Mouse (Mus musculus) forebrain, embryonic 12.5 days (tissue): ENCODE data around the gene Smoc1. TPM values are rescaled to one million over a fixed set of nuclear protein-coding genes. Genes with fewer than 3 reads are reported as not detected.

Source experiments
- ATAC-seq: fragments of 200-750 bp; cut with Nextera tagmentation; 2 replicates; pipeline ENCODE4 v1.8.0; 2017; ENCODE audit warnings: moderate TSS enrichment; ENCODE audit not compliant: low FRiP score
- H3K27ac ChIP-seq: fragments of 300-500 bp; sonication (generic); 2 replicates; pipeline ENCODE4 v1.5.1; 2016; ENCODE audit warnings: mild to moderate bottlenecking
- H3K27me3 ChIP-seq: fragments of 300-500 bp; sonication (generic); 2 replicates; pipeline ENCODE4 v1.6.1; 2016; ENCODE audit warnings: mild to moderate bottlenecking
- H3K36me3 ChIP-seq: fragments of 300-500 bp; sonication (generic); replicated peaks from 2 replicates; pipeline ENCODE4 v1.6.1; 2016; ENCODE audit warnings: mild to moderate bottlenecking
- H3K4me1 ChIP-seq: fragments of 300-500 bp; sonication (generic); 2 replicates; pipeline ENCODE4 v1.6.1; 2016
- H3K4me2 ChIP-seq: fragments of 300-500 bp; sonication (generic); 2 replicates; pipeline ENCODE4 v1.6.1; 2016; ENCODE audit warnings: mild to moderate bottlenecking, moderate library complexity
- H3K4me3 ChIP-seq: fragments of 300-500 bp; sonication (generic); replicated peaks from 2 replicates; pipeline ENCODE4 v1.5.1; 2016; ENCODE audit warnings: mild to moderate bottlenecking
- H3K9ac ChIP-seq: fragments of 300-500 bp; sonication (generic); 2 replicates; pipeline ENCODE4 v1.6.1; 2016; ENCODE audit warnings: mild to moderate bottlenecking
- H3K9me3 ChIP-seq: fragments of 300-500 bp; sonication (generic); 2 replicates; pipeline ENCODE4 v1.6.1; 2016
- WGBS: fragments of 180-500 bp; shearing (Covaris S2); methylation state at CpG from one replicate; pipeline ENCODE4 v1.1.7; 2016; 5-methylcytosine and 5-hydroxymethylcytosine counted together
- polyA plus RNA-seq: library from polyadenylated mRNA; unstranded; fragments of >200 nt; fragmentation: Nextera tagmentation; extraction: Ambion mirVana; gene quantifications from 2 replicates; pipeline ENCODE4 v1.2.1, GENCODE M21; 2016

The Smoc1 gene
- polyA plus RNA-seq, 1 experiment from 2014 or later, result 7.3 TPM

DNA sequence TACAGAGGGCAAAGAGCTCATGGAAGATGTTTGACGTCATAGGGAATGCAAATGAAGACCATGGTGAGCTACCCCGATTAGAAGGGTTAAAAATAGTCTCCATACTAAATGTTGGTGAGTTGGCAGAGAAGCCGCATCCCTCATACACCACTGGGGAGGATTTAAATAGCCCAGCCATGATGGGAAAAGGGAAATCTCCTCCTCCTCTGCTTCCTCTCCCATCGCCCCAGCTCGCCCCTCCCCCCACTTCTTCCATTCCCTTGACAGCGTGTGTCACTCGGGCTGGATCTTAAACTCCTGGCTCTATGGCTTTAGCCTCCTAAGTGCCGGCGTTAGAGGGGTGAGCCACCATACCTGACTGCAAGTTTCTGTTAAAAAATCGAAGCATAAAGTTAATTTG lies 117.6 kb downstream of the Smoc1 start:
- Histone ChIP-seq H3K4me3 (no peak overlapping the region), H3K9ac (no peak overlapping the region), H3K27ac (no peak overlapping the region), H3K4me2 (no peak overlapping the region), H3K9me3 (no peaks in the 10 kb centered on the region), H3K27me3 (peaks cover 18% of the 10 kb centered on the region; the same call in 1 of the 2 replicates), H3K4me1 (peaks cover 35% of the 10 kb centered on the region), H3K36me3 (no peaks in the 10 kb centered on the region)
- WGBS, result 51% methylated on average over 9 of the region's 10 CpGs
- ATAC-seq, result no peak

DNA sequence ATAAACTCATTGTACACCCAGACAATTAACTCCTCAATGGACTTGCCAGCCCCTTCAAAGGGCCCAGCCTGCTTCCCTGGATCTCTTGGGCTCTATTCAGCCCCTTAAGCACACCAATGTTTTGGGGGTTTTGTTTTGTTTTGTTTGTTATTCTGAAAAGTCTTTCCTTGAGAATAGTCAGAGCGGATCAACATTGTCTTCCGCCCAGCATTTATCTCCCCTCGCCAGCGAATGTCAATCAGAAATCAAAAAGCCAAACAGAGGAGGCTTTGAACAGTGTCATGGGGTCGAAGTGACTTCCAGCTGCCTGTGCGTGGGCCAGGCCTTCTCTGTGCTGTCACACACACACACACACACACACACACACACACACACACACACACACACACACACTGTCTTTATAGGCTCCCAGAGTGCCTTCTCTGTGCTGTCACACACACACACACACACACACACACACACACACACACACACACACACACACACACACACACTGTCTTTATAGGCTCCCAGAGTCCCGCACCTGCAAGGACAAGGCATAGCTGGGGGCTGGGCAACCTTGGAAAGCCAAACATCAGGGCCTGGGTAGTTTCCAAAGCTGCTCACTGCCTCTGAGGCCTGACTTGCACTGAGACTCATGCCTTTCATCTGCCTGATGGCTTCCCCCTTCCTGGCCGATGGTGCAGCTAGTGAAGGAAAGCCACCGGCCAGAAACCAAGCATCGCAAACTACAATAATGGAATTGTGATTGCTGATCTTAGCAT lies 120.0 kb downstream of the Smoc1 start:
- Histone ChIP-seq H3K27me3 (peaks cover 12% of the 10 kb centered on the region; the same call in 1 of the 2 replicates), H3K4me2 (no peak overlapping the region)

DNA sequence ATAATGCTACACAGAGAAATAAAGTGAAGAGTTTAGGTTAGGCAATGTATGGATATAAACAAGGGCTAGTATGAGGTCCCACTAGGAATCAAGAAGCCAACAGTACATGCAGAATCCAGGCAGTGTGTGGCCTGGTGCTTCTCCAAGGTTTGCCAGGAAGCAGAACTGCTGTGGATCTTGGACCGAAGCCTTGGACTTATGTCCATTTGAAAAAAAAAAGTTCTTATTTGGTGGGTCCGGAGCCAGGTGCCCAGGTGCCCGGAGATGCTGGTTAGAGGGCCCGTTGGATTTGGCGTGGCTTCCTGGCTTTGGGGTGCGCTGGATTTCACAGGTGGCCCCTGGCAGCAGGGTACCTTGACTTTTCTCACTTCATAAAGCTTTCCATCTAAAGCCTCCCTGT lies 121.3 kb downstream of the Smoc1 start:
- no peaks in the 10 kb centered on the region for H3K9me3 ChIP-seq
- no peak overlapping the region for H3K4me3 ChIP-seq
- no peak overlapping the region for H3K4me2 ChIP-seq
- H3K27ac ChIP-seq, result no peak overlapping the region
- no peaks in the 10 kb centered on the region for H3K36me3 ChIP-seq
- H3K27me3 ChIP-seq, result 0 out of 2 replicates have a peak, but pooled peaks cover 4% of the 10 kb centered on the region
- 96% methylated on average over 6 of the region's 6 CpGs for WGBS
- ATAC-seq, result no peak
- H3K9ac ChIP-seq, result no peak overlapping the region
- H3K4me1 ChIP-seq, result peaks cover 19% of the 10 kb centered on the region

More for the DNA sequence above, 120.0 kb downstream of the Smoc1 start:
- Histone ChIP-seq H3K27ac (peak overlapping the region; percentile 25; the same call in 1 of the 2 replicates), H3K4me1 (peaks cover 21% of the 10 kb centered on the region), H3K36me3 (no peaks in the 10 kb centered on the region), H3K4me3 (no peak overlapping the region), H3K9me3 (no peaks in the 10 kb centered on the region), H3K9ac (no peak overlapping the region)
- peak; percentile 46; the same call in 1 of the 2 replicates for ATAC-seq
- 9% methylated on average over 10 of the region's 10 CpGs for WGBS

DNA sequence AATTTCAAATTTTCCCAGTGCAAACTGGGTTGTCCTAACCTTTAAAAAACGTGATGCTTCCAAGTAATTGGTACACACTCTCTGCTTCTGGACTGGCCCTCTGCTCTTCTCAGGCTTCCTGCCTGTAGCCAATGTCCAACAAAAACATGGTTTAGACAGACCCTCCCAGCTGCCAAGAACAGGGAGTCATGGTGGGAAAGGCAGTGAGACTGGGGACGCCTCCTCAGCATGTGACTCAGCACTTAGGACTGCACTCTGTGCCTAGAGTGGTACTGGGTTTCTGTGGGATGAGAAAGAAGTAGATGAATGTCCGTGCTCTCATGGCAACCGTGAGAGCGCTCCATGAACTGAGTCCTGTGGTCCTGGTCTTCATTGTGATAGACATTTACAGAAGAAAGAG lies 124.3 kb downstream of the Smoc1 start:
- Histone ChIP-seq H3K36me3 (no peaks in the 10 kb centered on the region), H3K4me1 (peaks cover 11% of the 10 kb centered on the region), H3K4me3 (no peak overlapping the region), H3K9me3 (no peaks in the 10 kb centered on the region), H3K27me3 (0 out of 2 replicates have a peak, but pooled peaks cover 3% of the 10 kb centered on the region), H3K4me2 (no peak overlapping the region), H3K27ac (no peak overlapping the region), H3K9ac (no peak overlapping the region)
- WGBS, result 86% methylated on average over 5 of the region's 5 CpGs
- no peak for ATAC-seq

DNA sequence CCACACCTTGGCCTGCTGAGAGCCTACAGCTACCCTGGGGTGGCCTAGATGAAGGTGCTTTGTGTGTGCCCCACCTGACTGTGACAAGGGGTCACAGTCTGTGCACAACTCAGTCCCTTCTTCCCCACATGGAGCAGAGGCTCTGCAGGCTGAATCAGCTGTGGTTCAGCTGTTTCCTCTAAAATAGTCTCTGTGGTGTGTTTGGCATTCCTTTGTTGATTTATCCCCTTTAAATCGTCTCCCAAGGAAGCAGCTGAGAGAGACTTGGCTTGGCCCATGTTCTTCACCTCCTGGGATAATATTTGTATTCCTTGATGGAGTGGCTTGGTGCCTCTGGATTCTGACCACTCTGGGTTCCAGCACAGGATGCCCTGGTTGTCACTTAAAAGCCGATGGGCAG lies 125.5 kb downstream of the Smoc1 start:
- H3K27ac ChIP-seq, result no peak overlapping the region
- no peak overlapping the region for H3K4me3 ChIP-seq
- no peak for ATAC-seq
- WGBS, result 82% methylated on average over 2 of the region's 2 CpGs
- H3K27me3 ChIP-seq, result 0 out of 2 replicates have a peak, but pooled peaks cover 3% of the 10 kb centered on the region
- no peaks in the 10 kb centered on the region for H3K9me3 ChIP-seq
- H3K36me3 ChIP-seq, result no peaks in the 10 kb centered on the region
- no peak overlapping the region for H3K4me2 ChIP-seq
- H3K9ac ChIP-seq, result no peak overlapping the region
- H3K4me1 ChIP-seq, result no peaks in the 10 kb centered on the region

DNA sequence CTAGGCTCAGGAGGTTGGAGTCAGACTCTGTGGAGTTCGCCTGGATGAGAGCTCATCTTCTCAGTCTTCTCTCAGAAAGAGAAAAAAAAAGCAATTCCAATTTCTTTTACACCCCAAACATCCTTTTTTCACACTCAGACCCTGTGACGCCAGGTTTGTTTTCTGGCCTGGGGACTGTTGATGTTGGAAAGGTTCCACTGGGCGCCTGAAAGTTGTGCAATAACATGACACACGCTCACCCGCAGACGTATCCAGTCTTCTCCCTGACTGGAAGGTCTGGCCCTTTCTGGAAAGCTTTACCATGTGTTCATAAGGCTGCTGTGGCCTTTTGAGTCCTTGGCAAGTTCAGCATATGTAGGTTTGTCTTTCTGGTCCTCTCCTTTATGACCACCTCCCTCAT lies 129.1 kb downstream of the Smoc1 start:
- 91% methylated on average over 6 of the region's 6 CpGs for WGBS
- ATAC-seq, result no peak
- H3K36me3 ChIP-seq, result no peaks in the 10 kb centered on the region
- H3K4me2 ChIP-seq, result no peak overlapping the region
- no peak overlapping the region for H3K4me3 ChIP-seq
- no peak overlapping the region for H3K9ac ChIP-seq
- no peak overlapping the region for H3K27ac ChIP-seq
- no peaks in the 10 kb centered on the region for H3K4me1 ChIP-seq
- H3K9me3 ChIP-seq, result no peaks in the 10 kb centered on the region
- H3K27me3 ChIP-seq, result no peaks in the 10 kb centered on the region

DNA sequence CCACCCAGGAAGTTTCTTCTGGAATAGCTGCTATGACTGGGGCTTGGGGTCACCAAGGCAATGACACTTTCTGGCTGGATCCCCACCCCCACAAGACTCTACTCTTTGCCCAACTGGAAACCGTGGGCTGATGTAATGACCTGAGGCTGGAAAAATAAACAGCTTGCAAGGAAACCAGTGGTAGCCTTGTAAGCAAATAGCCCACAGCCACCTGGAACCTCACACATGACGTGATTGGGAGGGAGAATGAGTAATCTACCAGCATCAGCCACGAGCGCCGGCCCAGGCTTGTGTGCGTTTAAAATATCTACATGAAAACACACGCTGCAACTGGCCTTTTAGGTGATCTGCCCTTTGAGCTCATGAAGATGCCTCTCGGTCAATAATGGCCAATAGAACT lies 130.2 kb downstream of the Smoc1 start:
- Histone ChIP-seq H3K4me3 (no peak overlapping the region), H3K4me1 (no peaks in the 10 kb centered on the region), H3K9me3 (no peaks in the 10 kb centered on the region), H3K4me2 (no peak overlapping the region), H3K27ac (no peak overlapping the region), H3K36me3 (no peaks in the 10 kb centered on the region), H3K27me3 (no peaks in the 10 kb centered on the region), H3K9ac (no peak overlapping the region)
- no peak for ATAC-seq
- 92% methylated on average over 8 of the region's 8 CpGs for WGBS

DNA sequence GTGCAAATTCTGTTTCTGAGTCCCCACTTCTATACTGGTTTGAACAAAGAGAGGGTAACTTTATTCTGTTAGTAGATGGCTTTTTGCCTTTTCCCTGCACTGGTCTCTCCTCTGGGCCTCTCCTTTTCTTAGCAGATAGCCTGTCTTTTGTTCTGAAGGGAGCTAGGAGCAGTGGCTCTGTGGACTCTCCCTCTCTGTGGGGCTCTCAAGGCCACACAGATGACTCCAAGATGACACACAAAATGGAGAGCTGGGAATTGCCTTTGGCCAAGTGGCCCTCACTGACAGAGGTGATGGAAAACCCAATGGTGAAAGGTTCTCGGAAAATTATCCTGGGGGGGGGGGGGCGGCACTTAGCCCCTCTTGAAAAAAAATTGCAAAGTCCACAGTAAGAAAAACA lies 133.3 kb downstream of the Smoc1 start:
- Histone ChIP-seq H3K4me2 (no peak overlapping the region), H3K27me3 (no peaks in the 10 kb centered on the region), H3K36me3 (no peaks in the 10 kb centered on the region), H3K4me1 (no peaks in the 10 kb centered on the region), H3K9me3 (no peaks in the 10 kb centered on the region), H3K9ac (no peak overlapping the region), H3K4me3 (no peak overlapping the region), H3K27ac (no peak overlapping the region)
- WGBS, result 83% methylated on average over 2 of the region's 2 CpGs
- ATAC-seq, result no peak

DNA sequence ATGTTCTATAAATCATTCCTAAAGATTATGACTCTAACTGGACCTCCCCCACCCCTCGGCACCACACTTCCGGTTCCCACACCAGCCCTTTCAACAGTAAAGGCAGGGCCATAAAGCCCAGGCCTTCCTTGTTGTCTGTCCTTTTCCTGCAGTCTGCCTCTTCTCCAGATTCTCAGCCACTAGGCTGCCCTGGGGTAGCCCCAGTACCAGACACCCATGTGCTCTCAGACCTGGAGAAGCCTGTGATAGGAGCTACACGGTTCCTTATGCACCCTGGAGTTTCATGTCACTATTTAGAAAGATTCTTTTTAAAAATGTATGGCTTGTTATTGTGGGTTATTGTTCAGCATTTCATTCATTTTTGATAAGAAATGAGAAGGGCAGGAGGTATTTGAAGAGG lies 133.8 kb downstream of the Smoc1 start:
- H3K9me3 ChIP-seq, result no peaks in the 10 kb centered on the region
- ATAC-seq, result no peak
- no peak overlapping the region for H3K4me2 ChIP-seq
- H3K4me3 ChIP-seq, result no peak overlapping the region
- H3K27me3 ChIP-seq, result no peaks in the 10 kb centered on the region
- no peak overlapping the region for H3K27ac ChIP-seq
- 91% methylated on average over 3 of the region's 3 CpGs for WGBS
- no peaks in the 10 kb centered on the region for H3K36me3 ChIP-seq
- H3K4me1 ChIP-seq, result no peaks in the 10 kb centered on the region
- no peak overlapping the region for H3K9ac ChIP-seq

DNA sequence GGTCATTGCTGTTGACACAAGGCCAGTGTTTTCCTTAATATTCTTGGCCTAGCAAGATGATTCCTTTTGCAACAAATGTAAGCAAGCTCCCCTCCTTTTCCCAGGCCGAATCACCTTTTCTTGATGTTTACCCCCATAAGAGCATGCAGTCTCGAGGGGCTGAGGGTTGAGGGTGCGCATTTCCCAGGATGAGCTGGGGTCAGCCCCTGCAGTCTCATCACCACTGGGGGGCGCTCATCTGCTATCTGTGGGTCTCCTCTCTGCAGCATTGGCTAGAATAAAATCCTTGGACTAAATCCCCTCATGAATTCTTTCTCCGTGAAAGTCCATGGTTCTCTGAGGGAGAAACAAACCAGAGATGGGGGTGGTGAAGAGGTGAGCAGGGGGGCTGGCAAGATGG lies 134.2 kb downstream of the Smoc1 start:
- no peaks in the 10 kb centered on the region for H3K9me3 ChIP-seq
- H3K9ac ChIP-seq, result no peak overlapping the region
- no peak overlapping the region for H3K27ac ChIP-seq
- no peak for ATAC-seq
- H3K4me1 ChIP-seq, result peaks cover 2% of the 10 kb centered on the region
- no peaks in the 10 kb centered on the region for H3K27me3 ChIP-seq
- no peak overlapping the region for H3K4me3 ChIP-seq
- 65% methylated on average over 5 of the region's 5 CpGs for WGBS
- H3K4me2 ChIP-seq, result no peak overlapping the region
- no peaks in the 10 kb centered on the region for H3K36me3 ChIP-seq

DNA sequence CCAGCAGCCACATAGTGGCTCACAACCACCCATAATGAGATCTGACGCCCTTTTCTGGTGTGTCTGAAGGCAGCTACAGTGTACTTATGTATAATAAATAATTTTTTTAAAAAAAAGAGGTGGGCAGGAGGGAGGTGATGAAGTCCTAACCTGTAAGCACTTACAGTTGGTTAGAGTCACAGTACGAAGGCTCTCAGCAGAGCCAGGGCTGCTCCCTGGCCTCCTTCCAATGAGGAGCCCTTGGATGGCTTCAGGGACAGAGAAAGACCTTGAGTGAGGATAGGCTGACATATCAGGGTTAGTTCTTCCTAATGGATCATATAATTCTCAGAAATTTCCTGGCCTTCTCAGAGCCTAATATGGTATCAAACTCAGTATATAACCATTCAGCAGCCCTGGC lies 134.7 kb downstream of the Smoc1 start:
- H3K27me3 ChIP-seq, result no peaks in the 10 kb centered on the region
- no peak for ATAC-seq
- peaks cover 7% of the 10 kb centered on the region for H3K4me1 ChIP-seq
- no peaks in the 10 kb centered on the region for H3K36me3 ChIP-seq
- WGBS, result 92% methylated on average over 2 of the region's 2 CpGs
- H3K4me2 ChIP-seq, result no peak overlapping the region
- H3K9me3 ChIP-seq, result no peaks in the 10 kb centered on the region
- H3K4me3 ChIP-seq, result no peak overlapping the region
- H3K27ac ChIP-seq, result no peak overlapping the region
- H3K9ac ChIP-seq, result no peak overlapping the region

DNA sequence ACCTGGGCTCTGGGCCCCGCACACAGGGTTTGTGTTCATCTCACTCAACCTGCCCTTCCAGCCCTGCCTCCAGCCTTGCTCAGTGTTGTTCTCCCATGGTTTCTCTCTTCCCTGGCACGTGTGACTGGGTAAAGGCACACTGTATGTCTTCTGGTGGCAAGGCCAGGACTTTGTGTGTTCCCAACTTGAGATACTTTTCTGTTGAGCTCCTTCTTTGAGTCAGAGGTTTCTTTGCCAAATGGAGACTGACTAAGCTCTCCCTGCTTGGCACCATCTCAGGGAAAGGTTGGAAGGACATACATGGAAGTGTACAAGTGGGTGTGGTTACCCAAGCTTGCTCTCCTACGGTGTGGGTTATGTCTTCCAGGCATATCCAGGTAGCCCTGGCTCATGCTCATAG lies 136.5 kb downstream of the Smoc1 start:
- Histone ChIP-seq H3K4me3 (no peak overlapping the region), H3K27me3 (0 out of 2 replicates have a peak, but pooled peaks cover 6% of the 10 kb centered on the region), H3K9ac (no peak overlapping the region), H3K4me1 (peaks cover 8% of the 10 kb centered on the region), H3K36me3 (no peaks in the 10 kb centered on the region), H3K4me2 (no peak overlapping the region), H3K9me3 (no peaks in the 10 kb centered on the region), H3K27ac (no peak overlapping the region)
- WGBS, result 71% methylated on average over 3 of the region's 3 CpGs
- ATAC-seq, result no peak

DNA sequence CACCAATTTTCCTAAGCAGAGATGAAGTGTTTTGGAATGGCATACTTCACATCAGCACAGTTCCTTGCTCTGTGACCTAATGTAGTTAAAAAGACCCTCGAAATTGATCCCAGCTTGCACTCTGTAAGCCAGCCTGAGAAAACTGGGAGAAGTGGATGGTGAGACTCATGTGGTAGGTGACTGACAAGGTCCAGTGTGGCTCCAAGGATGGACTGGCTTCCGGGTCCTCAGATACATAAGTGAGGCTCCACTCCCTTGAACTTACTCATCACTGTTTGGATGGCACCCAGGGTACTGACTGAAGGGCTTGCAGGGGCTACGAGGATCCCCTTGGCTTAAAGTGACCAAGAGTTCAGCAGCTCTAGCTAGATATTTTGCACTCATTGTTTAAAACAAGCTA lies 137.0 kb downstream of the Smoc1 start:
- no peak overlapping the region for H3K9ac ChIP-seq
- 0 out of 2 replicates have a peak, but pooled peaks cover 6% of the 10 kb centered on the region for H3K27me3 ChIP-seq
- no peaks in the 10 kb centered on the region for H3K36me3 ChIP-seq
- H3K4me1 ChIP-seq, result peaks cover 8% of the 10 kb centered on the region
- WGBS, result 90% methylated on average over 3 of the region's 3 CpGs
- H3K4me2 ChIP-seq, result no peak overlapping the region
- H3K9me3 ChIP-seq, result no peaks in the 10 kb centered on the region
- no peak overlapping the region for H3K4me3 ChIP-seq
- no peak for ATAC-seq
- no peak overlapping the region for H3K27ac ChIP-seq
